ENCODE assay signal across 9 mouse cellular contexts in the genomic region with DNA sequence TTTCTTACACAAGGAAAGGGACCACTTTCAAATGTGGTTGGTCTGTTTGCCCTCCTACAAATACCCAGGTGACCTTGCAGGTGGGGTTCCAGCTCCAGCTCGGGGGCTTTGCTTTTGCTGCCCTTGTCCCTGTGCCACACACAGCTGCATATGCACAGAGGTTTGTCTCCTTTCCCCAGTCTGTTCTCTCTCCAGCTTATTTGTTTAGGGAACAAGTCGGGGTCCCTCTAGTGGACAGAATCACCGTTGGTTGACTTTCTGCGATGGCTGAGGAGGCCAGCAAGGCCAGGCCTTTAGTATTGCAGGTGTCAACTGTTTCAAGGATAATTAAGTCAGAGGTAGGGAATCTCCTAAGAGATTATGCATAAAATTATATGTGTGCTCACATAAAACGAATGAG. TPM values are rescaled to one million over a fixed set of nuclear protein-coding genes. Genes with fewer than 3 reads are reported as not detected.
DNase-seq lines count a peak whose midpoint lies in the region; ATAC-seq lines count a peak whose summit lies in the region.
"Had no signal": no experiment of that assay in that cellular context is flagged by ENCODE, and none has a peak within 500 bp of the region (broad histone marks: within the 10 kb centered on the region; RNA-seq: fewer than 3 reads in every experiment).

No protein-coding gene starts in this region.

- H3K9ac ChIP-seq in intestine, embryonic 14.5 days (ENCODE audit: low read length), result no peak overlapping the region
- no peak overlapping the region for H3K9ac ChIP-seq in intestine, embryonic 15.5 days
- H3K9ac ChIP-seq: hindbrain, embryonic 15.5 days had no signal

- H3K9me3 ChIP-seq in intestine, embryonic 14.5 days (ENCODE audit: control insufficient read depth, low read length), result no peaks in the 10 kb centered on the region
- H3K9me3 ChIP-seq in intestine, embryonic 15.5 days, result no peaks in the 10 kb centered on the region
- H3K9me3 ChIP-seq: hindbrain, embryonic 15.5 days had no signal

- 9% methylated on average over 5 of the region's 5 CpGs for WGBS in intestine, embryonic 14.5 days
- WGBS in intestine, embryonic 15.5 days, result 8% methylated on average over 5 of the region's 5 CpGs

- no peak overlapping the region for H3K27ac ChIP-seq in intestine, embryonic 14.5 days (ENCODE audit: low read depth)
- no peak overlapping the region for H3K27ac ChIP-seq in intestine, embryonic 15.5 days
- H3K27ac ChIP-seq: hindbrain, embryonic 15.5 days had no signal

- H3K4me2 ChIP-seq in intestine, embryonic 14.5 days (ENCODE audit: low read length), result no peak overlapping the region
- no peak overlapping the region for H3K4me2 ChIP-seq in intestine, embryonic 15.5 days (replicated peaks)
- H3K4me2 ChIP-seq: hindbrain, embryonic 15.5 days had no signal

- DNase-seq in intestine, embryonic 14.5 days (ENCODE audit: low spot score), result peak; percentile 74
- DNase-seq in adrenal gland, adult (ENCODE audit: inconsistent age in 2 of 2, low spot score in 1 of 2), result peak; percentile 52 to 86
- DNase-seq in heart, postnatal 14 days, result peak; percentile 52 to 76
- DNase-seq in layer of hippocampus, adult 9-10 months (ENCODE audit: low spot score), result peak; percentile 46
- peak; percentile 50 for DNase-seq in telencephalon, adult 2 months (ENCODE audit: low read depth, low spot score)

- peaks cover 2% of the 10 kb centered on the region; the same call in 1 of the 2 replicates for H3K36me3 ChIP-seq in intestine, embryonic 14.5 days (ENCODE audit: control insufficient read depth, insufficient read depth, low read length)
- H3K36me3 ChIP-seq in intestine, embryonic 15.5 days, result no peaks in the 10 kb centered on the region

- no peak overlapping the region for H3K4me3 ChIP-seq in intestine, embryonic 14.5 days (ENCODE audit: low read depth, low read length)
- H3K4me3 ChIP-seq in intestine, embryonic 15.5 days (replicated peaks), result no peak overlapping the region
- H3K4me3 ChIP-seq: hindbrain, embryonic 15.5 days had no signal

- H3K4me1 ChIP-seq in intestine, embryonic 14.5 days (replicated peaks; ENCODE audit: control insufficient read depth, insufficient read depth, low read length), result 0 out of 2 replicates have a peak, but pooled peaks cover 3% of the 10 kb centered on the region
- H3K4me1 ChIP-seq in intestine, embryonic 15.5 days (replicated peaks), result peaks cover 4% of the 10 kb centered on the region; the same call in 1 of the 2 replicates
- H3K4me1 ChIP-seq: hindbrain, embryonic 15.5 days had no signal

- intact Hi-C loops in heart, postnatal 14 days (cut with DNase I), result loop anchor here (2.0 kb wide), 1 partner anchor 42 kb away; no protein-coding TSS in a partner anchor

- ATAC-seq in intestine, embryonic 14.5 days (replicated peaks; ENCODE audit: low FRiP score, low TSS enrichment, low read depth), result no peak
- ATAC-seq in intestine, embryonic 15.5 days, result no peak
- ATAC-seq in common myeloid progenitor, adult 5-6 weeks (replicated peaks; ENCODE audit: low read depth, poor library complexity, severe bottlenecking), result 0 out of 2 replicates have a peak, but pooled peaks have one; percentile 56
- peak; percentile 67 for ATAC-seq in megakaryocyte, adult 5-6 weeks (ENCODE audit: poor library complexity, severe bottlenecking)

- H3K27me3 ChIP-seq in intestine, embryonic 14.5 days (replicated peaks; ENCODE audit: control insufficient read depth, insufficient read depth, low read length), result no peaks in the 10 kb centered on the region
- no peaks in the 10 kb centered on the region for H3K27me3 ChIP-seq in intestine, embryonic 15.5 days (replicated peaks)
- H3K27me3 ChIP-seq: hindbrain, embryonic 15.5 days had no signal

RNA-seq across cellular contexts. Expression of gene Rab15, which starts 56.5 kb away (rescaled TPM):
- polyA plus RNA-seq in intestine, embryonic 14.5 days (2014; fragmentation: Nextera tagmentation; extraction: Ambion mirVana), result 22.3 and 23.3 TPM in 2 replicates
- 20.3 and 20.8 TPM in 2 replicates for polyA plus RNA-seq in intestine, embryonic 15.5 days (2015; fragmentation: Nextera tagmentation; extraction: Ambion mirVana)
- total RNA-seq in common myeloid progenitor, adult 5-6 weeks (2017), result not detected in 2 replicates
- total RNA-seq in heart, postnatal 14 days (2021), result 1 to 10 TPM in 1 of 2 experiments, under 1 TPM in 1; 0.86 to 1.8 TPM
- not detected in 2 replicates for total RNA-seq in megakaryocyte, adult 5-6 weeks (2015)
- total RNA-seq in megakaryocyte, adult 5-6 weeks (2017), result not detected in 2 replicates

Comparison
In these comparisons a context has a peak if more than half of its experiments do, and no peak if none do; other contexts are left out.
1. ATAC-seq: peak in common myeloid progenitor, adult 5-6 weeks (single experiment) and megakaryocyte, adult 5-6 weeks (single experiment); none in intestine, embryonic 14.5 days (single experiment) and intestine, embryonic 15.5 days (single experiment).
2. Peak in every context shown above with its lines, with median percentiles within 50 percentile points of each other: DNase-seq.